Mouse (Mus musculus) retina, embryonic 14.5 days (tissue): ENCODE measurements around the gene Brd3.

Experiments used
- DNase-seq: peaks from one replicate; pipeline ENCODE4 v3.0.0-alpha.2; 2015; ENCODE audit warnings: low spot score

Brd3 gene

GRCm38 (mm10) chr2:27426406-27426854 is 81.0 kb downstream of the Brd3 start:
- no peak for DNase-seq

GRCm38 (mm10) chr2:27425751-27426405 is 81.6 kb downstream of the Brd3 start:
- DNase-seq = peak; percentile 59

- DNase-seq = peak; percentile 66
Observed at GRCm38 (mm10) chr2:27425161-27425611, 82.3 kb downstream of the Brd3 start.

GRCm38 (mm10) chr2:27423596-27423995 is 83.9 kb downstream of the Brd3 start:
- DNase-seq = no peak

- DNase-seq = no peak
Observed at GRCm38 (mm10) chr2:27421293-27422068, 86.0 kb downstream of the Brd3 start.

GRCm38 (mm10) chr2:27418577-27419070 is 88.8 kb downstream of the Brd3 start:
- no peak for DNase-seq

GRCm38 (mm10) chr2:27417648-27418153 is 89.8 kb downstream of the Brd3 start:
- DNase-seq = no peak

- DNase-seq = no peak
Observed at GRCm38 (mm10) chr2:27416425-27416824, 91.0 kb downstream of the Brd3 start.

GRCm38 (mm10) chr2:27415060-27415783 is 92.2 kb downstream of the Brd3 start:
- DNase-seq = no peak

GRCm38 (mm10) chr2:27413936-27414657 is 93.4 kb downstream of the Brd3 start:
- DNase-seq = no peak

GRCm38 (mm10) chr2:27413582-27413935 is 93.9 kb downstream of the Brd3 start:
- no peak for DNase-seq

GRCm38 (mm10) chr2:27412245-27412800 is 95.1 kb downstream of the Brd3 start:
- no peak for DNase-seq

- DNase-seq = peak; percentile 44
Observed at GRCm38 (mm10) chr2:27411688-27412174, 95.7 kb downstream of the Brd3 start.

GRCm38 (mm10) chr2:27410518-27411140 is 96.8 kb downstream of the Brd3 start:
- DNase-seq = no peak

- no peak for DNase-seq
Observed at GRCm38 (mm10) chr2:27408194-27408593, 99.3 kb downstream of the Brd3 start.

- no peak for DNase-seq
Observed at GRCm38 (mm10) chr2:27406928-27407327, 100.5 kb downstream of the Brd3 start.

- DNase-seq = no peak
Observed at GRCm38 (mm10) chr2:27405094-27405884, 102.2 kb downstream of the Brd3 start.

- no peak for DNase-seq
Observed at GRCm38 (mm10) chr2:27404375-27405093, 102.9 kb downstream of the Brd3 start.

GRCm38 (mm10) chr2:27401544-27401943 is 105.9 kb downstream of the Brd3 start:
- DNase-seq = no peak
